Mouse (Mus musculus): ENCODE measurements around the gene Clasp1. TPM values are rescaled to one million over a fixed set of nuclear protein-coding genes. Genes with fewer than 3 reads are reported as not detected.

The Clasp1 gene
- total and polyA plus RNA-seq, 2 experiments from 2014 or later: 106 to 366 TPM

DNA sequence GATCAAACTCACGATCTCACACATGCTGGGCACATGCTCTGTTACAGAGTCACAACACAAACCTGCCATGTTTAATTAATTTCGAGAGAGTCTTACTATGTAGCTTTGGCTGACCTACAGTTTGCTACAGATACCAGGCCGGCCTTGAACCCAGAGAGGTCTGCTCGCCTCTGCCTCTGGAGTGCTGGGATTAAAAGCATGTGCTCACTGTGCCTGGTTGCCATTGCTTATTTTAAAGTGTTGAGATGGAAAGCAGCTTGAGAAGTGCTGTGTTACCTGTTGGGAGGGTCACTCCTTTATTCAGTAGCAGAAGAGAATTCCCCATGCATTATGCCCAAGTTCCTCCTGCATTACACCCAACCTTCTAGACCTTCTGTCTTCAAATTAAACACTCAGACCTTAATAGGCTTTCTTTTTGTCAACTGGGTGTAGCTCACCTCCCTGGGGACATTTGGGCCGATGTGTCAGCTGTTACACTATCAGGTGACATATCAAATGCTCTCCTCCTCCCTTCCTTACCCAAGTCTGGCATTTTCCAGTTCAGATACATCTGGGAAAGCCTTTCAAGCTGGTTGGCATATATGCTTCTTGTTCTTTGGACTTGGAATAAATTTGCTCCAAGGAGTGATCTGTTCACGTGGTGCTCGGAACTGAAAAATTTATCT is 18.9 kb downstream of the Clasp1 start:
- no peak overlapping the region for H3K9ac ChIP-seq (replicated peaks; ENCODE audit: low read depth, low read length)
- H3K9me3 ChIP-seq (replicated peaks; ENCODE audit: control insufficient read depth, low read length): no peaks in the 10 kb centered on the region
- H3K4me2 ChIP-seq (ENCODE audit: low read depth, low read length): no peak overlapping the region
- H3K27me3 ChIP-seq (ENCODE audit: control insufficient read depth, insufficient read depth, low read length): no peaks in the 10 kb centered on the region
- TF ChIP-seq EP300 (IDR thresholded peaks at IDR 0.05; ENCODE audit: low read depth): no peak
- TF ChIP-seq CTCF (IDR thresholded peaks at IDR 0.05; ENCODE audit: low read depth): no peak
- 83% methylated on average over 7 of the region's 7 CpGs for WGBS
- no peaks in the 10 kb centered on the region; the same call in none of the 2 replicates for H3K36me3 ChIP-seq (replicated peaks; ENCODE audit: control insufficient read depth, insufficient read depth, low read length)
- H3K27ac ChIP-seq (ENCODE audit: low read depth): no peak overlapping the region
- no peak overlapping the region for H3K4me3 ChIP-seq (ENCODE audit: low read depth, low read length)
- H3K4me1 ChIP-seq (ENCODE audit: control insufficient read depth, insufficient read depth): no peaks in the 10 kb centered on the region
- ATAC-seq (ENCODE audit: insufficient read depth, low read depth): no peak
- DNase-seq (ENCODE audit: low spot score): no peak

DNA sequence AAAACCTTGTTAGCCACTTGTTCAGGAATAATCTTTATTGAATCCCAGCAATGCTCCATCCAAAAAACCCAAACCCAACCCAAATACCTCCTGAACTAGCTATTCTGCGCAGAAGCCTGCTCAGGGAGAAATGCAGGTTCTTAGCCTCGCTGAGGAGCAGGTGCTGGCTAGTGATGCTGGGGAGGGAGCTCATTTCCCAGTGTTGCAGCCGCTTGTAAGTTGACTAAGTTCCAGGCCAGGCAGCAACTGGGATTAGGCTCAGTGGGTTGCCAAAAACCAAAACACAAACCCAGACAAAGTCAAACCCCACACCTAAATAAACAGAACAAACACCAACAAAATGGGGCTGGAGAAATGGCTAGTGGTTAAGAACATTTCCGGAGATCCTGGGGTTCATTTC is 20.4 kb downstream of the Clasp1 start:
- Histone ChIP-seq H3K36me3 (replicated peaks; ENCODE audit: control insufficient read depth, insufficient read depth, low read length) (no peaks in the 10 kb centered on the region; the same call in none of the 2 replicates), H3K9ac (replicated peaks; ENCODE audit: low read depth, low read length) (no peak overlapping the region), H3K4me2 (ENCODE audit: low read depth, low read length) (no peak overlapping the region), H3K9me3 (replicated peaks; ENCODE audit: control insufficient read depth, low read length) (no peaks in the 10 kb centered on the region), H3K4me1 (ENCODE audit: control insufficient read depth, insufficient read depth) (no peaks in the 10 kb centered on the region), H3K27me3 (ENCODE audit: control insufficient read depth, insufficient read depth, low read length) (no peaks in the 10 kb centered on the region), H3K4me3 (ENCODE audit: low read depth, low read length) (no peak overlapping the region), H3K27ac (ENCODE audit: low read depth) (no peak overlapping the region)
- 81% methylated on average over 4 of the region's 4 CpGs for WGBS
- TF ChIP-seq EP300 (IDR thresholded peaks at IDR 0.05; ENCODE audit: low read depth) (no peak), CTCF (IDR thresholded peaks at IDR 0.05; ENCODE audit: low read depth) (no peak)
- no peak for DNase-seq (ENCODE audit: low spot score)
- no peak for ATAC-seq (ENCODE audit: insufficient read depth, low read depth)

DNA sequence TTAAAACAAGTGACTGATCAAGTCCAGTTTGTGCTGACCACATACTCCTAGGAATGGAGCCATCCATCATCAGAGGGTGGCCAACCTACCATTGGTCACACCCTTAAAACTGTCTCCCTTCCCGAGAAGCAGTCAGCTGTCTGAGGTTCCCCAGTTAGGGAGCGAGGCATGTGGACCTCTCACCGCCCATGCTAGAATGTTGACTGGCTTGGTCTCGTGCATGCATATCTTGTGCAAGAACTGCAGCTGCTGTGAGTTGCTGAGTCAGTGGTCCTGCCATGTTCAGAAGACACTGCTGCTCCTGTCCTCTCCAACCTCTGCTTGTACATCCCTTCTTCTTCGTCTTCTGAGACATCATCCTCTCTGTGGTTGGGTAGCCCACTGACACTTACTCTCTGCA is 22.0 kb downstream of the Clasp1 start:
- 81% methylated on average over 5 of the region's 5 CpGs for WGBS
- Histone ChIP-seq H3K27me3 (ENCODE audit: control insufficient read depth, insufficient read depth, low read length) (no peaks in the 10 kb centered on the region), H3K4me1 (ENCODE audit: control insufficient read depth, insufficient read depth) (no peaks in the 10 kb centered on the region), H3K4me3 (ENCODE audit: low read depth, low read length) (no peak overlapping the region), H3K9me3 (replicated peaks; ENCODE audit: control insufficient read depth, low read length) (no peaks in the 10 kb centered on the region), H3K4me2 (ENCODE audit: low read depth, low read length) (no peak overlapping the region), H3K27ac (ENCODE audit: low read depth) (no peak overlapping the region), H3K36me3 (replicated peaks; ENCODE audit: control insufficient read depth, insufficient read depth, low read length) (no peaks in the 10 kb centered on the region; the same call in none of the 2 replicates), H3K9ac (replicated peaks; ENCODE audit: low read depth, low read length) (no peak overlapping the region)
- DNase-seq (ENCODE audit: low spot score): no peak
- no peak for ATAC-seq (ENCODE audit: insufficient read depth, low read depth)
- no peak for TF ChIP-seq CTCF (IDR thresholded peaks at IDR 0.05; ENCODE audit: low read depth)
- no peak for TF ChIP-seq EP300 (IDR thresholded peaks at IDR 0.05; ENCODE audit: low read depth)

DNA sequence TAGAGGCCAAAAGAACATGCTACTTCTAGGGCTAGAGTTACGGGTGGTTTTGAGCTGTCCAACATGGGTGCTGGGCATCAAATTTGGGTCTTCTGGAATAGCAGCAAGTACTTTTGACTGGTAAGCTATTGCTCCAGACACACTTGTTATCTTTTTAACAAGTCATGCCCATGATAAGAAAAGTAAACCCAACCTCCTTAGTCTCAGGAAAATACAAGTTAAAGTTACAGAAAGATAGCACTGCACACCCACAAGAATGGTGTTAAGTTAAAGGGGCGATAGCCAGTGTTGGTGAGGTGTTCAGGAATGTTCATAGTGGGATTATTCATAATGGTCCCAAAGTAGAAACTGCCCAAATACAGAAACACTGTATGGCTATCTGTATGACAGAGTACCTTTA is 24.3 kb downstream of the Clasp1 start:
- WGBS: 89% methylated on average over 2 of the region's 2 CpGs
- no peaks in the 10 kb centered on the region; the same call in 1 of the 2 replicates for H3K36me3 ChIP-seq (replicated peaks; ENCODE audit: control insufficient read depth, insufficient read depth, low read length)
- H3K9me3 ChIP-seq (replicated peaks; ENCODE audit: control insufficient read depth, low read length): no peaks in the 10 kb centered on the region
- ATAC-seq (ENCODE audit: insufficient read depth, low read depth) (no peak), DNase-seq (ENCODE audit: low spot score) (no peak)
- H3K27ac ChIP-seq (ENCODE audit: low read depth): no peak overlapping the region
- H3K4me3 ChIP-seq (ENCODE audit: low read depth, low read length): no peak overlapping the region
- no peak overlapping the region for H3K4me2 ChIP-seq (ENCODE audit: low read depth, low read length)
- no peak for TF ChIP-seq CTCF (IDR thresholded peaks at IDR 0.05; ENCODE audit: low read depth)
- H3K4me1 ChIP-seq (ENCODE audit: control insufficient read depth, insufficient read depth): 0 out of 2 replicates have a peak, but pooled peaks cover 5% of the 10 kb centered on the region
- no peak overlapping the region for H3K9ac ChIP-seq (replicated peaks; ENCODE audit: low read depth, low read length)
- no peaks in the 10 kb centered on the region for H3K27me3 ChIP-seq (ENCODE audit: control insufficient read depth, insufficient read depth, low read length)

DNA sequence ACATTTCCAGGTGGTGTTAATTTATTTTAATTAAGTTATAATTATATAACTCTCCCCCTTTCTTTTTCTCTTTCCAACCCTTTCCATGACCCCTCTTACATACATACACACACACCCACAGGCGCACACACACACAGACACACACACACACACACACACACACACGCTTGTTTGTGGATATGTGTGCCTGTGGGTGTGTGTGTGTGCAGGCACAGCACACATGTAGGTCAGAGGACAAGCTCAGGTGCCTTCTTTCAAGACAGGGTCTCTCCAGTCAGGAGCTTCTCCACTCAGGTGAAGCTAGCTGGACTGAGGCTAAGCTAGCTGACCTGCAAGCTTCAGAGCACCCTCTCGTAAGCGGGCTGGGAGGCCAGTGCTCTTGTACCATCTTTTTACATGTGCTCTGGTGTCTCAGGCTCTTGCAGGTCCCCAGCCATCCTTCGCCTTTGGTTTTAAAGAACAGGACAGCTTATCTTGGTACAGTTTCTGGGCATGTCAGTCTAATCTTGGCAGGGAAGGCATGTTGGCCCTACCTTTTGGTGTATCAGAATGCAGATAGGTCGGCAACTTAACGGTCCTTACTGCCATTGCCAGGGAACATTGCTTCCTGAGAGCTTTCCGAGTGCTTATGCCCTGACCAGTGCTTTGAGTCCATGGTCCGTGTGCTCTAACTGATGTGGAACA is 28.3 kb downstream of the Clasp1 start:
- Histone ChIP-seq H3K9me3 (replicated peaks; ENCODE audit: control insufficient read depth, low read length) (no peaks in the 10 kb centered on the region), H3K9ac (replicated peaks; ENCODE audit: low read depth, low read length) (no peak overlapping the region), H3K4me2 (ENCODE audit: low read depth, low read length) (no peak overlapping the region), H3K27ac (ENCODE audit: low read depth) (no peak overlapping the region), H3K27me3 (ENCODE audit: control insufficient read depth, insufficient read depth, low read length) (no peaks in the 10 kb centered on the region), H3K4me3 (ENCODE audit: low read depth, low read length) (no peak overlapping the region), H3K36me3 (replicated peaks; ENCODE audit: control insufficient read depth, insufficient read depth, low read length) (peaks cover 24% of the 10 kb centered on the region), H3K4me1 (ENCODE audit: control insufficient read depth, insufficient read depth) (0 out of 2 replicates have a peak, but pooled peaks cover 5% of the 10 kb centered on the region)
- TF ChIP-seq CTCF (IDR thresholded peaks at IDR 0.05; ENCODE audit: low read depth) (no peak), EP300 (IDR thresholded peaks at IDR 0.05; ENCODE audit: low read depth) (no peak)
- 71% methylated on average over 9 of the region's 9 CpGs for WGBS
- ATAC-seq (ENCODE audit: insufficient read depth, low read depth) (no peak), DNase-seq (ENCODE audit: low spot score) (no peak)

Data from heart, postnatal 0 days (tissue).